Mouse (Mus musculus) olfactory bulb, adult 2 months (tissue): Measurements from ENCODE around the gene Tpcn1.

Experiments used
- CTCF ChIP-seq: fragments of 200-500 bp; IDR thresholded peaks from 2 replicates; pipeline ENCODE4 v1.5.1; 2012; ENCODE audit warnings: low read depth, mild to moderate bottlenecking, low read length, moderate library complexity; ENCODE audit not compliant: insufficient read depth
- POLR2A ChIP-seq: fragments of 200-500 bp; IDR thresholded peaks from 2 replicates; pipeline ENCODE4 v1.6.1; 2012; ENCODE audit warnings: mild to moderate bottlenecking, low read depth, low read length, moderate library complexity; ENCODE audit not compliant: insufficient read depth

GRCm38 (mm10) chr5:120492437-120492836 lies 96.0 kb downstream of the Tpcn1 start:
- no peak for TF ChIP-seq CTCF
- no peak for TF ChIP-seq POLR2A
